In genomic region chr4:69435390-69435789, GRCm38 (mm10) we compare ENCODE assay signal across 15 mouse cellular contexts.
"Had no signal": no experiment of that assay in that cellular context is flagged by ENCODE, and none has a peak within 500 bp of the region (broad histone marks: within the 10 kb centered on the region; RNA-seq: fewer than 3 reads in every experiment).

No protein-coding gene starts in this region.

- DNase-seq: heart, postnatal 14 days; heart, postnatal 36 days; heart, postnatal 4 days; kidney, adult 11 months; kidney, adult 18-20 months; kidney, adult 2 months; kidney, adult 8-10 months; kidney, adult 9 months; kidney, postnatal 10 days; kidney, postnatal 14 days; kidney, postnatal 25 days; kidney, postnatal 36 days; kidney, postnatal 4 days; layer of hippocampus, adult 9-11 months; layer of hippocampus, postnatal 36 days had no signal
